Mouse (Mus musculus) macrophage (primary cell): Measurements from ENCODE around the gene Elk3. TPM values are rescaled to one million over a fixed set of nuclear protein-coding genes. Genes with fewer than 3 reads are reported as not detected.
A peak's percentile ranks its signal among the peaks of the same experiment; 100 is the strongest.

Experiments used
- H3K27ac ChIP-seq: fragments of 350-480 bp; formaldehyde crosslinking; 2 replicates; pipeline ENCODE4 v1.9.0; 2021
- H3K36me3 ChIP-seq: fragments of 350-480 bp; formaldehyde crosslinking; 2 replicates; pipeline ENCODE4 v1.9.0; 2021; ENCODE audit errors: inconsistent target
- H3K4me3 ChIP-seq: fragments of 350-480 bp; formaldehyde crosslinking; 2 replicates; pipeline ENCODE4 v1.9.0; 2021; ENCODE audit errors: inconsistent target
- H3K79me2 ChIP-seq: fragments of 350-480 bp; formaldehyde crosslinking; 2 replicates; pipeline ENCODE4 v1.9.0; 2021; ENCODE audit errors: inconsistent target
- WGBS: methylation state at CpG from one replicate; pipeline ENCODE4 v1.1.7; 2026; ENCODE audit warnings: inconsistent platforms; ENCODE audit not compliant: missing documents; 5-methylcytosine and 5-hydroxymethylcytosine counted together
- polyA plus RNA-seq: library from polyadenylated mRNA; stranded (reverse); fragments of 250-400 nt; gene quantifications from 3 replicates; pipeline ENCODE4 v1.2.4, GENCODE M21; 2018; ENCODE audit warnings: inconsistent platforms

The Elk3 gene
- polyA plus RNA-seq, 1 experiment from 2014 or later, result 23.9 TPM

- no peaks in the 10 kb centered on the region for H3K79me2 ChIP-seq
- no peak overlapping the region for H3K27ac ChIP-seq
- no peaks in the 10 kb centered on the region for H3K36me3 ChIP-seq
- no peak overlapping the region for H3K4me3 ChIP-seq
These were observed 10.8 kb upstream of the Elk3 start for GRCm38 (mm10) chr10:93321763-93322162.

- 93% methylated on average over 4 of the region's 4 CpGs for WGBS
- Histone ChIP-seq H3K79me2 (no peaks in the 10 kb centered on the region), H3K4me3 (no peak overlapping the region), H3K36me3 (no peaks in the 10 kb centered on the region), H3K27ac (no peak overlapping the region)
These were observed 9.2 kb upstream of the Elk3 start for GRCm38 (mm10) chr10:93320148-93320547.

GRCm38 (mm10) chr10:93319526-93320063 lies 8.7 kb upstream of the Elk3 start:
- WGBS, result 76% methylated on average over 5 of the region's 7 CpGs
- Histone ChIP-seq H3K79me2 (no peaks in the 10 kb centered on the region), H3K27ac (no peak overlapping the region), H3K4me3 (no peak overlapping the region), H3K36me3 (no peaks in the 10 kb centered on the region)

DNA sequence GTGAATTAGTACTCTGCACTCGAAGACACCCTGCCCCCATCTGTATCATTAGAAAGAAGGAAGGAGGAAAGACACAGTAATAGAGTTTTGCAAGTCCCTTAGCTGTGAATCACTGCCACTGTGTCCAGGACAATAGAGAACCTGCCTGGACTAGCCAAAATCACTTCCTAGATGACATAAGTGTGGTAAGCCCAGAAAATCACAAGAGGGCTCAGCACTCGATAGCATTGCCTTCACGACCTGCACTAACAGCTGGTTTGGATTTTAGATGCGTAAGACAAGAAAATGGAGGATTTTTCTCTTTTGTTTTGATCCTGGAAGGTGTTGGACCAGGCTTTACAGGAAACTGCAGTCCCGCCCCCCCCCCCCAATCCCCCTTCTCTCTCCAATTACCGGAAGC lies 6.0 kb upstream of the Elk3 start:
- WGBS, result 24% methylated on average over 5 of the region's 6 CpGs
- Histone ChIP-seq H3K36me3 (no peaks in the 10 kb centered on the region), H3K79me2 (no peaks in the 10 kb centered on the region), H3K27ac (no peak overlapping the region), H3K4me3 (no peak overlapping the region)

DNA sequence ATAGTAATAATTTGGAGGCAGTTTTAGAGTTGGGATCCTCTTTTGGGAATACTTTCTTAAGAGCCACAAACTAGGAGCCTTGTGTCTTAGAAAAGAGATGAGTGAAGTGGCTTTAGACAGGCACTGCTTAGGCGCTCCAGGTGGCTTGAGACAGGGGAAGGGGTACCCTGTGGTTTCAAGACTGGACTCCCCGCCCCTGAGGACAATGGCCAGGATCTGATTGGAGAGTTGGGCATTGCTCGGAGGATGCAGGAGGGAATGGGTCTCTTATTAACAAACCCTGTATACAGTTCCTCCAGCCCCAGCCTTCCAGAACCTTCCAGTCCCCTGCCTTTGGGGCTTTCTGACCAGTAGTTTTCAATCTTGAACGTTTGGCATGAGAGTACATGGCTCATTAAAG lies 641 bp upstream of the Elk3 start:
- H3K27ac ChIP-seq, result no peak overlapping the region
- peaks cover 37% of the 10 kb centered on the region for H3K79me2 ChIP-seq
- no peaks in the 10 kb centered on the region for H3K36me3 ChIP-seq
- no peak overlapping the region for H3K4me3 ChIP-seq
- 72% methylated on average over 4 of the region's 4 CpGs for WGBS

DNA sequence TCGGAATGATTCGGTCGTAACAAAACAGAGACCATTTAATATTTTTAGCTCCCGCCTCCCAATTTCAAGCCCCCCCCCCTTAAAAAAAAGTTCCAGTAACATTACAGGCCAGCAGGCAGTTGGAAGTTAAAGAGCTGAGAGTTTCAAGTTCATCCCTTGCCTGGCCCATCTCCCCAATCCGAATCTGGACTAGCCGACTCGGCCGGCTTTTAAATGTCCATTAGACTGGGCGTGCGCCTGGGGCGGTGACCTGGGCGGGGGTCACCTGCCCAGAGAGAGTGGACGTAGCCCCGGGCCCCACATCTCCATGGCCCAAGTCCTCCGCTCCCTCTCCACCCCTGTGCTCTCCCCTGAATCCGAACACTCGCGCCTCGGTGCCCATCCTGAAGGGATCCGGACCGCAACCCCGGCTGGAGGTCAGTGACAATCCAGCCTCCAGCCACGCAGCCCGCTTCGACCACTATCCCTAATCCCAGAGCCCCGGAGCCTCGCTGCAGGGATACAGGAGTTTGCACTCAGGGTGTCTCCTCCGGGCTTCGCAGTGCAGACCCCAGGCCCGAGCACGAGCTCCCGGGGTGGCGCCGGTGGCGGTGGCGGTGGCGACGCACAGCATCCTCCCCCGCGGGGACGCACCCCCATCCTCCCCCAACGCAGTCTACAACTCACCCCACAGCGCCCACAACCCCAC lies 857 bp downstream of the Elk3 start:
- H3K4me3 ChIP-seq, result peak overlapping the region; percentile 70
- H3K27ac ChIP-seq, result peak overlapping the region; percentile 87
- H3K36me3 ChIP-seq, result no peaks in the 10 kb centered on the region
- WGBS, result under 1% methylated on average over 41 of the region's 43 CpGs
- H3K79me2 ChIP-seq, result peaks cover 52% of the 10 kb centered on the region

DNA sequence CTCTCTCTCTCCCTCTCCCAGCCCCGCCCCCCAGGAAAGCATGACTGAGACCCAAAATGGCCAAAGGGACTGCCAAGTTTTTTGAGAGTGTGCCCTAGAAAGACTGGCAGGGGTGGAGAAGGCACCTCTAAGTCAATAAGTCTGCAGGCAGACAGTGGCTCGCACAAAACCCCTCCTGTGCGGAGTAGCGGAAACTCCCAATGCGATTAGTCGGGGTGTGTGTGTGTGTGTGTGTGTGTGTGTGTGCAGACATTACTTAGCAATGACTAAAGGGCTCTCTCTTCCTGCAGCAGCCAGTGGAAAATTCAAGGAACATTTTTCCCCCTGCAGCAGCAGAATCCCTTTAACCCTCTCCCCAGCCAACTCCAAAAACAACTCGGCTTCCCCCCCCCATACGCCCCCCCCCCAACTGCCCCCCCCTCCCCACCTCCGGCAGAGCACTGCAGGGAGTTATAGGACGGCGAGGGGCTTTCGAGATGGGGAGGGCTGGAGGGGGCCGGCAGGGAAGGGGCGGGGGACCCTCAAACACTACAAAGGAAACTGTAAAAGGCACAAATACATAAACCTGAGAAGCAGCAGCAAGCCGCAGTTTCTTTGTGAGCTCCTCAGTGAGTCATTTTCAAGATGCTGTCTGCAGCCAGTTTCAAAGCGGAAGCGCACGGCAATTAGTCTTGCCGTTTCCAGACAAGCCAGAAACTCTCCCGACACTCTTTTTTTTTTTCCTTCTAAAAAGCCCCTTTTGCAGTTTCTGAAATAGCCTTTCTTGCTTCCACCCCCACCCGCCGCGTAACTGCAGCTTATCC lies 1.6 kb downstream of the Elk3 start:
- Histone ChIP-seq H3K4me3 (peak overlapping the region; percentile 70), H3K36me3 (no peaks in the 10 kb centered on the region), H3K27ac (peak overlapping the region; percentile 87), H3K79me2 (peaks cover 59% of the 10 kb centered on the region)
- whole genome bisulfite sequencing, result 2% methylated on average over 17 of the region's 23 CpGs

GRCm38 (mm10) chr10:93306367-93306766 lies 4.6 kb downstream of the Elk3 start:
- H3K79me2 ChIP-seq, result peaks cover 89% of the 10 kb centered on the region
- no peaks in the 10 kb centered on the region for H3K36me3 ChIP-seq
- H3K4me3 ChIP-seq, result no peak overlapping the region
- H3K27ac ChIP-seq, result peak overlapping the region; percentile 41
- WGBS, result 91% methylated on average over 11 of the region's 11 CpGs

GRCm38 (mm10) chr10:93305946-93306345 lies 5.0 kb downstream of the Elk3 start:
- Histone ChIP-seq H3K27ac (peak overlapping the region; percentile 41), H3K36me3 (no peaks in the 10 kb centered on the region), H3K79me2 (peaks cover 93% of the 10 kb centered on the region), H3K4me3 (no peak overlapping the region)
- 29% methylated on average over 6 of the region's 6 CpGs for WGBS

DNA sequence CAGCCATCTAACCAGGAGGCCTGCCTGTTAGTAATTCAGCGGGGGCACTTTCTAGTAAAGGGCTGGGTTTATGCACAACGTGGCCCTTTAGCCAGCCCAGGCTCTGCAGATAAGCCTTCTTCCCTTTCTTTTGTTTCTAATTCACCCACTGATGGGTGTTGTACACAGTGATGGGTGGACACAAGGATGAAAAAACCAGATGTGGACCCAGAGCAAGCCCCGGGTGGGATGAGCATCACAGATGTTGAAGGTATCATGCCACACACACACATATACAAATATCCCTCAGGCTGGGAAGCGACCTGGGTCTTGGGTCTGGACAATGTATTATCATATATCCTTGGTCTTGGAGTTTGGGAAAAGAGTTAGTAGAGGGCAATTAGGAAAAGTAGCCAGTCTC lies 7.7 kb downstream of the Elk3 start:
- no peaks in the 10 kb centered on the region for H3K36me3 ChIP-seq
- peaks cover 100% of the 10 kb centered on the region for H3K79me2 ChIP-seq
- no peak overlapping the region for H3K27ac ChIP-seq
- no peak overlapping the region for H3K4me3 ChIP-seq
- 82% methylated on average over 4 of the region's 4 CpGs for WGBS

DNA sequence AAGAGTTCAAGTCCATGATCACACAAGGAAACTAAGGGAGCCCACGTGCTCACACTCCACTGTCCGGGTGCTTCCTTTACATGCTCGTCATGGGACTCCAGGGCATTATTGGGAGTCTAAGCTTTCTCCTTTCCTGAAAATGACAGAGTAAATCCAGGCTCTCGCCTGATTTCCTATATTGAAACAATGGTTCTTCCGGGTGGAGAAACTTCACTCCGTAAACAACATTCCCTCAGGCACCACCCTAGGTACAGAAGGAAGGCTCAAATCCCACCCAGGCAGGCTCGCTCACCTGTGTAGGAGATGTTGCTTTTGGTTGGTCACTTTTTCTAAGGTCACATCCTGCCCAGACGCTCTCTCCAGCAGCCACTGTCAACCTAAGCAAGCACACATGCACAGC lies 9.1 kb downstream of the Elk3 start:
- Histone ChIP-seq H3K36me3 (no peaks in the 10 kb centered on the region), H3K79me2 (peaks cover 100% of the 10 kb centered on the region), H3K27ac (no peak overlapping the region), H3K4me3 (no peak overlapping the region)
- WGBS, result 96% methylated on average over 8 of the region's 8 CpGs

DNA sequence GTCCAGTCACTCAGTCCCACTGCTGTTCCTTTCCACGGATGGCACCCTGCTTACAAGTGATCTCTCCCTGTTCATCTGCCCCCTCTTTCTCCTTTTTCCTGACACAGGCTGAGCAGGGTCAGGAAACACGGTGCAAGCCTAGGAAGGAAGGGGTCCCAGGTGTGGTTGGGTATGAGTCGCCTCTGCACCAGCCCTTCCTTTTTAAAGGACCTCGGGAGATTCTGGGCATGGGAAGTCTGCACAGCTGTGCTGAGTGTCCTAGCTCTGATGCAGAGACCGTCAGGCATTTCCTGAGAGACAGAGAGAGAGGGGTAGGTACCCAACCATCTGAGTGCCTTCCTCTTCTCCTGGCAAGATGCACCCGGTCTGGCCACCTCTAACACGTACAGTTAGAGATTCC lies 12.7 kb downstream of the Elk3 start:
- WGBS, result 26% methylated on average over 6 of the region's 7 CpGs
- Histone ChIP-seq H3K79me2 (peaks cover 97% of the 10 kb centered on the region), H3K4me3 (no peak overlapping the region), H3K36me3 (no peaks in the 10 kb centered on the region), H3K27ac (no peak overlapping the region)

GRCm38 (mm10) chr10:93297774-93298173 lies 13.2 kb downstream of the Elk3 start:
- Histone ChIP-seq H3K4me3 (no peak overlapping the region), H3K79me2 (peaks cover 93% of the 10 kb centered on the region), H3K36me3 (no peaks in the 10 kb centered on the region), H3K27ac (no peak overlapping the region)
- WGBS, result 9% methylated on average over 5 of the region's 5 CpGs

DNA sequence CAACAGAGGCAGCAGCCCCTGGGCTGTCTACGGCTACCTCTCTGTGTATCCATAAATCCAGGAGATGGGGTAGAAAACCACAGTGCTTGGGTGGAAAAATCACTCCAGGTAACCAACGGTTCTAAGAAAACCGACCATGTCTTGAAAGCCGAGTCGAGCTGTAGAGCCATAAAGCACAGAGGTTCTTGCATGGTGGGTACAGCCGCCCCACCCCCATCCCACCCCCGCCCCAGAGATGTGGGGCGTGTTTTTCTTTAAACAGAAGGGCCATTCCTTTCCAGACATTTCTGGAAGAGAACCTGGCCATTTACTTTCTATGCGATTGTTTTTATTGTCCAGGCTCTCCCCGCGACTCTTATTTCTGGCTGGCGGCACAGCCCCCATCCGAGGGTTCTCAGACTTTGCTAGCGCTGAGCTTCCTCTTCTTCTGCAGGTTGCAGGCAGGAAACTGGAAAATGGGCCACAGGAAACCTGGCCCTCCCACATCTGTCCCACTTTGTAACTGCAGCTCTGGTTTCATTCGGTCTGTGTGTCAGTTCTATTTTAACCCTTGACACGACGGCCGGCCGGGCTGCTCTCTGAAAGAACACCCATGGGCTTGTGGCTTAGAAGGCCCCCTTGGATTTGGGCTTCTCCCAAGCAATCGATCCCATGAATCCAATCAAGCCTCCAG lies 16.3 kb downstream of the Elk3 start:
- no peak overlapping the region for H3K27ac ChIP-seq
- H3K36me3 ChIP-seq, result no peaks in the 10 kb centered on the region
- H3K4me3 ChIP-seq, result no peak overlapping the region
- H3K79me2 ChIP-seq, result peaks cover 81% of the 10 kb centered on the region
- WGBS, result 20% methylated on average over 18 of the region's 20 CpGs

DNA sequence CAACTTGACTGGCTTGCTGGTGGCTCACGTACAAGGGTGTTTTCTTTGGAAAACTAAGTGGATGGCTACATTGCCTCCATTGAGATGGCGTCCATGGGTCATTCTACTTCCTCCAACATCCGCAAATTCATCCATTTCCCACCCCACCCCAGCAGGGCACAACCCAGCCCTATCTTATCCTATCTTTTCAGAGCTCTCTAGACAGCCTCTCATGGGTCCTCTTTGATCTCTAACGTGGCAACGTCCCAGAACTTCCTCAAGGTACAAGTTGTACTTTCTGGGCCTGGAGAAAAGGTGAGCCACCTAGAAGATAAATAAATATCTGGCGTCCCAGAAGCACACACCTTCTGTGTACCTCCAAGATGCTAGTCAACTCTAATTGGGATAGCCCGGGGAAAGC lies 17.3 kb downstream of the Elk3 start:
- no peak overlapping the region for H3K27ac ChIP-seq

More for the DNA sequence above, 17.3 kb downstream of the Elk3 start:
- WGBS, result 80% methylated on average over 7 of the region's 7 CpGs
- Histone ChIP-seq H3K4me3 (no peak overlapping the region), H3K79me2 (peaks cover 81% of the 10 kb centered on the region), H3K36me3 (no peaks in the 10 kb centered on the region; the same call in 1 of the 2 replicates)
